Mouse (Mus musculus) urinary bladder, postnatal 14 days (tissue): Measurements from ENCODE around the gene Ankmy1.

Source experiments
- DNase-seq: peaks from one replicate; pipeline ENCODE4 v3.0.0; 2021; ENCODE audit warnings: low spot score

Ankmy1 gene

DNA sequence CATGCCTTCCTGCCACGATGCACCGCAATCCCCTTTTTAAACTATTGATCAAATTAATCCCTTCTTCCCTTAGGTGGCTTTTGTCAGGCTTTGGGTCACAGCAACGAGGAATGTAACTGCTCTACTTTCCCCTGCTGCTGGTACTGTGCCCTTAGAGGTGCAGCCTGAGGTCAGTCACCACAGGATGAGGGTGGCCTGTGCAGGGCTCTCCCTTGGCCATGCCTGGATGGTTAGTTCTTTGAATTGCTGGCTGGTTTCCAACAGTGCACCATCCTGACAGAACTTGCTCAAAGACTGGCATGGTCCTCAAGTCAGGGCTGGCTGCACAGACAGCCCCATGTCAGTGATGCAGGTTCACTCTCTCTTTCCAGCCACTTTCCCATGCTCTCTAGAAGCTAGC, 28.7 kb downstream of the Ankmy1 start:
- DNase-seq = no peak

DNA sequence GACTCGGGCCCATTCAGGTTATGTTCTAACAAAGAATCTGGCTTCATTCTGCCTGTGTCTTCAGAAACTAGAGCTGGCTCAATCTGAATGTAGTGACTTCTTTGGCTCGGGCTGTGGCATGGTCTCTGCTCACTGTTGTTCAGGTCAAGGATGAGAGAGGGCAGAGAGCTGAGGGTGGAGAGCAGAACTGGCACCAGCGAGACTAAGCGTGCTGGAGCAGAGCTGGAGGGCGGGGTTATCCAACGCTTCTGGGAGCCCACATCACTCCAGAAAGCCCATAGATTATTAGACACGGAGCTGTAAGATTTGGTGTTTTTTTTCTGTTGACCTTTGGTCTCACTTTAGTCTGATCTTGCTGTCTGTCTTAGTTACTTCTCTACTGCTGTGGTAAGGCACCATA, 30.0 kb downstream of the Ankmy1 start:
- no peak for DNase-seq

DNA sequence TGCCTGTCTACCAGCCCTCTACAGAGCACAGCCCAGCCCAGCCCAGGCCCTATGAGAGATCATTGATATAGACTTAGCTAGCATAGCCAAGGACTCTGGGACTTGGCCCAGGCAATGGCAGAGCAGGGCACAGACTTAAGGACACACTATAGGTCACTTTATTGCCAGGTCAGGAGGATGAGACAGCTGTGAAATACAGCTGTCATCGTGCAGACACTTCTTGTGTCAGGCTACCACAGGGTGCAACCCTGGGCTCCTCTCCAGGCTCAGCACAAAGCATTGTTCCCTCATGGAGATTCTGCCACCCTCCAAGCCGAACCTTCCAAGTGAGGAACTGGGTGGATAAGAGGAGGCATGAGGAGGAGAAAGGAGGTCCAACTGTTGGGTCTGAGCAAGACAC, 32.7 kb downstream of the Ankmy1 start:
- DNase-seq = no peak

DNA sequence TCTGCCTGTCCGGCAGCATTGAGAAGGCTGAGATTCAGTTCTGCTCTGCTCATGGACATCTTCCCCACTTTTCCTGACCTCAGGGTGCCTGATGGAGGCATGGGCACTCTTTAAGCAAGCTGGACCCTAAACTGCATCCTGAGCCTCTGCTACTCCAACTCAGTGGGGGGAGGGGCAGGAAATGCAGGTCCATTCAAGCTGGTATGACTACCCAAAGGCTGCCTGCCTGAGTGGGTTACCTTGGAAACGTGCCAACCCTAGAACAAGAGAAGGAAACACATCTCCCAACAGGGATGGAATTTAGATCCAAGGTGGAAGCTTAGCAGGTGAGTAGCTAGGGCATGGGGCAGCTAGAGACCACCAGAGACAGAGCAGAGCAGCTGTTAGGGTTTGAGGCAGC, 36.5 kb downstream of the Ankmy1 start:
- no peak for DNase-seq

DNA sequence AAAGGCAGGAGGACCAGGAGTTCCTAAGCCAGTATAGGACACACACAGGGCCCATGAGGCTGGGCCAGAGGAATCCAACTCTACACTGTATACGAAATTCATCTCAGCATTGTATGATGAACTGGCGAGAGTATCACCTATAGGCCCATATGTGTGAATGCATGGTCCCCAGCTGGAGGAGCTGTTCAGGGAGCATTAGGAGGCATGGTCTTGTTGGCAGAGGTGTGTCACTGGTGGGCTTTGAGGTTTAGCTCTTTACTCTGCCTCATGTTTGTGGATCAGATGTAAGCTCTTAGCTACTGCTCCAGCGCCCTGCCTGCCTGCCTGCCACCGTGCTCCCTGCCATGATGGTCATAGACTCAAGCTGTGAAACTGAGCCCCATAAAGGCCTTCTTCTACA, 39.4 kb downstream of the Ankmy1 start:
- no peak for DNase-seq

DNA sequence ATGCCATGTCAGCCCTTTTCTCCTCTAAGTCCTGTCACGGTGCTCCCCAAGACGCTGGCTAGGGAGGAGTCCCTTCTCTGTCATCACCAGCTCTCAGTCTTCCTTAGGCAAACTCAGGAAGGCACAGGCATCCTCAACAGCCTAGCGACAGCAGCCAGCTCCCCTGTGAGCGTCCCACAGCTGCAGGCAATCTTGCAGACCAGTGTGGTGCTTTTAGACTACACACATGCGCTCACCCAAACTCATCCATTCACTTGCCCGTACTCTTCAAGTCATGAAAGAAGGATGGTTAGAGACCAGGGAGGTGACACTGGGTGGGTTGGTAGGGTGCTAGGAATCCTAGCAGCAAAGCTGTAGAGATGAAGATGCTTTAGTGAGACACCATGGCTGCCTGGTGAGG, 41.2 kb downstream of the Ankmy1 start:
- no peak for DNase-seq

DNA sequence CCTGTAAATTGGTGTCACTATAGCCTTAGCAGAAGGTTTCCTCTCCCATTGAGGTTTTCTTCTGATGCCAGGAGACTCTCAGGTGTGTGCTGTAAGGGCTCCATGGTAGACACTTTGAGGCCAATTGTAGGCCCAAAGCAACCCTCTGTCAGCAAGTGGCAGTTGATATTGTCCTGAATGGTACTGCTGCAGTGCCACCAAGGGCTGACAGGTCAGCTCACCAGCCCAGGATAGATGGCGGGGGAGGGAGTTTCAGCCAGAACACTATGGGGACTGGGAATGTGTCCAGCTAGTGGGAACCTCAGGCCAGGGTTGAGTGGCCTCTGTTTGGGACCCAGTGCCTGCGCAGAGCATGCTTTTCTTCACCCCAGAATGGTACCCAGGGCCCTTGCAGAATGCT, 50.3 kb downstream of the Ankmy1 start:
- DNase-seq = no peak

DNA sequence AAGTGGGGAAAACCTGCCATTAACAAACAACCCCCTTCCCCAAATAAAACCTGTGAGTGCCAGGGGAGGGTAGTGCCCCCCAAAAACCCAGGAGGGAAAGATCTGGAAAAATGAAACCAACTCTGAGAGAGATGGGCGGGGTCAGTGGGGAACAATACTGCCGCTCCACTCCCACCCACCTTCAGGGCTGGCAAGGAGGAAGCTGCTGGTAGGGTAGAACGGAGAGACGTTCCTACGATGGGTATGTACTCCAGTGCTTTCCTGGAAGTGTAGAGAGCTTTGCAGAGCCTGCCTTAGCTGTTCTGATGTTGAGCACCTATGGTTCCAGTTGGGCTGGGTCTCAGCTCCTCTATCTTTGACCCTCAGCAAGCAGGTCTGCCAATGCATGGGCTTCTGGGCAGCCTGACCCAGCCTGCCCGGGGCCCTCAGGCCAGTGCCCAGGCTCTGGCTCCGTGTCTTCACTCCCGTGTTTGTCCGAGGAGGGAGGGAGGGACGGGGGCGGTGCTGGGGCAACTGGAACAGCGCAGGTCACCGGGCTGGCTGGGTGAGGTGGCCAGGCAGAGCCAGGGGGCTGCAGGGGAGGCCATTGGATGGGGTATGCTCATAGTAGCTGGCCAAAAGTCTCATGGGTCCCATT, 52.6 kb downstream of the Ankmy1 start:
- no peak for DNase-seq

DNA sequence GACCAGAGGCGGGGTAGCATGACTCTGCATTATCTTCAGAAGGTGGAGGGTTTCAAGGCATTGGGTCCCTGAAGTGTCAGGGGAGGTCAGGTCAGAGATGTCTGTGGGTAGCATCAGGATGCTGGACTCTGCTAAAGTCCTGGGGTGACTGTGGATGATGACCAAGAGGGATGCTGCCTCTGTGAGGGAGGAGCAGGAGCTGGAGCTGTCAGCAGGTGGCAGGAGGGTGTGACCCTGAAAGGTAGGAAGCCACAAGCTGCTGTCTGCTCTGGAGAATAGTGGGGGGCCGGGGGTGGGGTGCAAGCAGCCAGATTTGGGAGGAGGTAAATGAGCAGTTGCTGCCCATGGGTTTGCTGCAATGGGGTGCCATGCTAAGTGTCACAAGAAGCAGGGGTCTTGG, 53.2 kb downstream of the Ankmy1 start:
- no peak for DNase-seq

DNA sequence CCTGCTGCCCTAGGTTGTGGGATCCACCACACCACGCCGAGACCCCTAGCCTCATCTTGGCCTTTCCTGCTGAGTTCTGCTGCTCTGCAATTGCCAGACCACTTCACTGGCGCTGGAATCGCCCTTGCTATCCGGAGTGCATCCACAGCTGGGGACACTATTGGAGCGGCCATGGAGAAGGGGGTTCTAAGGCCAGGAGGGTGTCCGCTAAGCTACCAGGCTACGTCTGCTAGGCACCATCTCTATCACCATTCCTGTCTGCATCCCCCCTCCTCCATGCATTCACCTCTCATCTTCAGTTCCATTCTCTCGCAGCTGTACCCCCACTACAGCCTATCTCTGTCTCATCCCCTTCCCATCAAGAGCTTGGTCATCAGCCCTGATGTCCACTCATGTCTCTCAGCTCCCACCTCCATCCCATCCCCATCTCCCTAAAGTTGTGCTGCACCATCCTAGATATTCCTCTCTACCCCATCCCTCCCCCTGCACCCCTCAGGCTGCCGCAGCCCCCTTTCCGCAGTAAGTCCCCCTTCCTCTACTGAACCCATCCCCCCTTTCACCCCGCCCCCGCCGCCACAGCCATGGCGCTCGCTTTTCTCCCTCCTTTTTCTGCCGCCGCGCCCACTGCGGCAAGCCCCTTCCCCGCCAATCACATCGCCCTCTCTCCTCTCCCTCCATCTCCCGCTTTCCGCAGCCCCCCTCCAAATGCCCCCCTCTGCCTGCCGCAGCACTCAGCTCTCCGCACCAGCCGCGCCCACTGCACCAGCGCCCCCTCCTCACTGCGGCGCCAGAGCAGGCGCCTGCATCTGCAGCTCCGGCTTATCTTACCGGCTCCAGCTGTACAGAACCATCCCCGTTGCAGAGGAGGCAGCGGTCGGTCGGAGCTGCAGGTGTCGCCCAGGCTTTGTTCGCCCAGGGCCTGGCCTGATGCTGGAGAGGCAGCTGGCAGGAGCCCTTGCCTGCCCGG, 54.5 kb downstream of the Ankmy1 start:
- no peak for DNase-seq

DNA sequence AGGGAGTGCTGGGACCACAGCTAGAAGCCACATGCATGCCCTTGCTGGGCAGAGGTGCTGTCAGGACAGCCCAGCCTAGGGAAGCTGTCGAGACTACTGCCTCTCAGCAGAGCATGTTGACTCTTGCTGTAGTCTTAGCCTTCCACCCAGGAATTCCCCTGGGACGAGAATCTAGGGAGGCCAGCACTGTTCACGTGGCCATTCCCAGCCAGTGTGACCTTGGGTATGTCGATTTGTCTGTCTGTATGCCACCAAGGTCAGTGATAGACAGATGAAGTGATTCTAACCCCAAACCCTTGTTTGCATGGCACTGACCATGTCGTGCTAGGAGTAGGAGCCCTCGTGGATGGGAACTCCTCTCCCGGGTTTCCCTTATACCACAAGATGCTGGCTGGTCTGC, 56.8 kb downstream of the Ankmy1 start:
- no peak for DNase-seq

DNA sequence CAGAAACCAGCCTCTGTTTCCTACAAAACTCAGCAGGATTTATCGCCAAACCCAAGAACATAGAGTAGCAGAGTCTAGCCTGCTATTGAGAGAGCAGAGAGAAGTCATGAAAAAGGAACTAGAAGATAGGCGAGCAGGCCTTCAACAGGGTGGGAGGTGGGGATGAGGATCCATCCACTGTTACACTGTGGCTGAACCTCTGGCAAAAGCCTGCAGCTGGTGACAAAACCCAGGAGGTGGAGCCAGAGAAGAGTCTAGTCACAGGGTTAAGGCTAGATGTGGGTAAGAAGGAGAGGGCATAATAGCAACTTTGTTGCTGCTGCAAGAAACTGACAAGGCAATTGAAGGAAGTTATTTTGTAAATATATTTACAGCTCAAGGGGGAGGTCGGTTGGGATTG, 61.3 kb downstream of the Ankmy1 start:
- DNase-seq = no peak

DNA sequence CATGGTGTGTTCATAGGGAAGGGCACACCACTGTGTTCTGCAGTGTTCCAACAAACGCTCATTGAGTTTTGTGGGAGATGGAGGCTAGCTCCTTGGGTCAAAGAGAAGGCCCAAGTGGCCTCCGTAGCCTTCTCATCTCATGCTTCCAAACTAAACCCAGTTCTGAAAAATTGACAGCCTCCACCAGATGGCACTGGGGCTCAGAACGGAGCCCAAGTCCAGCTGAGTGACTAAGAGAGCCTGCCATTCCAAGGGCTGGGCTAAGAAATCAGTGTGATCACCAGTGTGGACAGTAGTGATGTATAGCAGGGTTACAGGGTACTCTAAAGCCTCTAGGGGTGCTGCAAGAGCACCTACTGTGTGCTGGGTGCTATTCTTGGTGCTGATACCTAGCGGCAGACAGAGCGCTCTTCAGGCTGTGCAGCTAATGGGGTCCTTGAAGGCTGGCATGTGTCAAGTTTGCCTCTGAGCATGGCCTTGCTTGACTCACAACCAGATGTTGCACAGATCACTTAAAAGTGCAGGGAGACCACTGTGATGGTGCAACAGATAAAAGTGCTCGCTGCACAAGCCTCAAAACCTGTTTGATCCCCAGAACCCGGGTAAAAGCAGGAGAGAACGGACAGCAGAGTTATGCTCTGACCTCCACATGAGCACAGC, 62.3 kb downstream of the Ankmy1 start:
- DNase-seq = no peak

DNA sequence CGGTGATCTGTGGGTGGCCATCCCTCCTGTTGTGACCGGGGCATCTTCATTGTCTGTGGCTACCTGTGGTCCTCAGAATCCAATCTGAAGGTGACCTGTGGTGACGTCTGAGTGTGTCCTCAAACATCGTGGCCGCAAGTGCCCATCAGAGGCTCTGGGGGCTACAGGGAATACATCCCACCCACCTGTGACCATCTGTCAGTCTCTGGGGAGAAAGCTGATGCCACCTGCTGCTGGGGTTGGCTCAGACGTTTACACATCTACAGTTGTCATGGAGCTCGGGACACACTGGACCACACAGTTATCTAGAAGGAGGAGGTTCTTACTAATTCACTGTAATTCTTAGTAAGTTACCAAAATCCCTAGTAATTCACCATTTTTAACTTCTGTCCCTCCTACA, 63.5 kb downstream of the Ankmy1 start:
- DNase-seq = no peak

DNA sequence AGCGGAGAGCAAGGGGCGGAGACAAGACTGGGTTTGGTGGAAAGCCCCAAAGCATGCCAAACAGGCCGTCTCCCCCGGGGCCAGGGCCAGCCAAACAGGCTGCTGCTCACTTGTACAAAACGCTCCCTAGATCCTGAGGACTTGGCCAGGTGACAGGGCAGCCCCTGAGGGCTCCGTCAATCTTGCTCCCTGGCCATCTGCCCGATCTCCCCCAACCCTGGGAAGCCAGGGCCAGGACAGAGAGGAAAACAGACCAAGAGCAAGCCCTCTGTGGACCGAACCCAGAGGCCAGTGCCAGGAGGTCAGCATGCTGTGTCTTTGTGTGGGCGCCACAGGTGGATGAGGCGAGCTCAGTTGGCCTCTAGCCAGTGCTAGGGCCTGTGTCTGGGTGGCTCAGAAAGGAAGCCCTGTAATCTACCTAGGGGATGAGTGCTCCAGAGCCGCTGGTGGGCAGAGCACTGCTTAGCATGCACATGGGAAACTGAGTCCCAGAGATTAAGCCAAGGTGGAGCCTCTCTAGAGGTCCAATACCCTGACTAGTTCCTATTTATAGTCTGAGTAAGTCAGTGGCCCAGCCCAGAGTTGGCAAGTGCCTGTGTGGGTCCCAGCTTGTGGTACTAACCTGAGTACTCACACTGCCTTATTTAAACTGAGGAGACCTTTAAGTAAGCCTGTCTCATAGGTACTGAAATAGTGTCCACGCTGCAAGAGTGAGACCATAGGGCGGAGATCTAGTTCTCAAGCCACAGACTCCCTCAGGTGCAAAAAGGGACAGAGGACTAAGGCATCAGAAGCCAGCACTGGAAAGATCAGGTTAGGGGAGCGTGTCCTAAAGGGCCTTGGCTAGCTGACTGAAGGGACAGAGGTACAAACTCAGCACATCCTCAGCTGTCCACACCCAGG, 64.5 kb downstream of the Ankmy1 start:
- peak; percentile 44 for DNase-seq

DNA sequence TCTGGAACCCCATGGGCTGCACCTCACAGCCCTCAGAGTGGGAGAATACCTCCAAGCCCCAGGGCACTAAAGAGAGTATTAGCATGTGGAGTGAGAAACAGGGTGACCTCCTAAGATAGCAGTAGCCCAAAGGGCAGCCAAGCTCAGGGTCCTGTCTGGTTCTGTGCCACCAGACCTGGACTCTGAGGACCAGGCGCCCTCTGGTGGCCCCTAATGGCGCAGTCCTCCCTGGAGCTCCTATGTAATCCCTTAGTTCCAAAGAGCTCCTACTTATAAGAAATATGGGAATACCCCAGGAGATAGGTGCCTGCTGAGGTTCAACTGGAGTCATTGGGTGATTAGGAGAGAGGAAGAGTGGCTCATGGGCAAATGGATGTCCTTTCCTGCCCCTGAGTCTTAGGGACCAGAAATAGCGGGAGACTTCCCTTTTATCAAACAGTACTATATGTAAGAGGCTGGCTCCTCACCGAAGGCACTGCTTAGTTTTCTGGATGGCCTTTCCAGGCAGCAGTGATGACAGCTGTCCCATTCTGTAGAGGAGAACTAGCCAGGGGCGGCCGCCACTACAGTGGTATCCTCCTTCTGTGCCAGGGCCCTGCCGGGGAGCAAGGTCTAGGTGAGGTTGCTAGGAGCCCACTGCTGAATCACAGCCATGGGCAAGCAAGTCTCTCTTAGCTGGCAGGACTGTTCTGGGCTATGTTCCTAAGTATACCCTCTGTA, 68.6 kb downstream of the Ankmy1 start:
- DNase-seq = peak; percentile 79

DNA sequence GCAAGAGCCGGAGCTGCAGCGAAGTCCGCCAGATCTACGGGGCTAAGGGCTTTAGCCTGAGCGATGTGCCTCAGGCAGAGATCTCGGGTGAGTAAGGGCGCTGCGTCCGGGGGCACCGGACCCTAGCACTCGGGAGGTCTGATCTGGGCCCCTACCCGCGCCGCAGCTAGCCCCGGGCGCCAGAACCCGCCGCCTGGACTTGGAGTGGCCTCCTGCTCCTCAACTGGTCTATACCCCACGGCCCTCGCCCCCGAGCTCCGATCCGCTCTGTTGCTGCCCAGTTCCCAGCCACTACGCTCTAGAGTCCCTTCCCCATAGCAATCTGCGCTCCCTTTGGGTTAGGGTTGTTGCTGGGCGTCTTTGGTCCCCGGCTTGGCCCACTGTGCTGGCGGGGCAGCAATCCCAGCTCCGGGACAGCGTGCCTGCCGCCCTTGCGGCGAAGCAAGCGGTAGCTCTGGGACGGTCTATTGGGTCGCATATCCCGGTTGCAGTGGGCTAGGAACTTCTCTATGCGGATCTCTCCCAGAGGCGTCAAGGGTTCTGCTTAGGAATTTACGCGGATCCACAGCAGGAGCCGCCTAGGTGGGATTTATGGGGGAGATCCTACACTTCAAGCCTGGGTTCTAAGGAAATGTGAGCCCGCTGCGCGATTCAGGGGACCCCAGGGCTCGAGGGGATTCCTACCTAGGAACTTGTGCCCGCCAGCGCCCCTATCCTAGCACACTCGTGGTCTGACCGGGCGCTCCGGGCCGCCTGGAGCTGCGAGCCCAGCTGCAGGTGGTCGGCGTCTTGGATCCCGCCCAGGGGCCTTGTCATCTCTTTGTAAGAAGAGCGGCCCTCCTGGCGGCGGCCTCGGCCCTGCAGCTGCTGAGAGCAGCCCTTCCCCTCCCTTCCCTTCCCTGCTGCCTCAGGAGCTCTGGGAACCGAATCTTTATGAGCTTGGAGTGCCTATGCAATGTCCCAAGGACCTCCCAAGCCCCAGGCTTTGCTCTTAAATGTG, 70.4 kb downstream of the Ankmy1 start:
- DNase-seq = peak; percentile 31

DNA sequence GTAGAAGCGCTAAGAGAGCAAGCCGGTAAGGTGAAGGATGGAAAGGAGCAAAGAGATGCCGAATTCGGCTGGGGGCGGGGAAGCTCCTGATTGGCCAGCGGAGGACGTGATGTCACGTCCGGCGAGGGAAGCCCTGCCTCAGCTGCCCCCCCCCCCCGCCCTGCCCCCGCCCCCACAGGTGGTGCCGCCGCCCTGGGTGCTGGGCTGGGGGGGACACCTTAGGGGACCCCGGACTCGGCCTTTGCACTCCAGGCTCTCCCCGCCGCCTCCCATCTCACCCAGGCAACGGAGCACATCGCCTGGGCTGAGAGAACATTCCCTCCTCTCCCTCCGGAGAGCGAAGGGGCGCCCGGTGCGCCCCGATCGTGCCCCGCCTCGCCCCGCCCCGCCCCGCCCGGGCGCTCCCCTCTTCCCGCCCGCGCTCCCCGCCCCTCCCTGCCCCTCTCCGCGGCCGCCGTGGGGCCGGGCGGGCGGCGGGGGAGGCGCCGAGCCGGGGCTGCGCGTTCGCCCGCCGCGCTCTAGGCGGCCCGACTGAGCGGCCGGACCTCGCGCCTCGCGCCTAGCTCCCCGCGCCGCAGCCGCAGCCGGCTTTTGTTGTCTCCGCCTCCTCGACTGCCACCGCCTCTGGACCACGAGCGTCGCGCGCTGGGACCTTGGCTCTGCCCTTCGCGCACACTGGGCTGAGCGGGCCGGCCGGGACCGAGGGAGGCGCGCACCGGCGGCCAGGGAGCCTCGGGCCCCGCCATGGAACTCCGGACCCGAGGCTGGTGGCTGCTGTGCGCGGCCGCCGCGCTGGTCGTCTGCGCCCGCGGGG, 71.3 kb downstream of the Ankmy1 start, which contains the start of gene Gpc1:
TSS of gene Gpc1 (plus strand) at position 458 of the 814 bp plus-strand sequence.
- peak; percentile 81 for DNase-seq

DNA sequence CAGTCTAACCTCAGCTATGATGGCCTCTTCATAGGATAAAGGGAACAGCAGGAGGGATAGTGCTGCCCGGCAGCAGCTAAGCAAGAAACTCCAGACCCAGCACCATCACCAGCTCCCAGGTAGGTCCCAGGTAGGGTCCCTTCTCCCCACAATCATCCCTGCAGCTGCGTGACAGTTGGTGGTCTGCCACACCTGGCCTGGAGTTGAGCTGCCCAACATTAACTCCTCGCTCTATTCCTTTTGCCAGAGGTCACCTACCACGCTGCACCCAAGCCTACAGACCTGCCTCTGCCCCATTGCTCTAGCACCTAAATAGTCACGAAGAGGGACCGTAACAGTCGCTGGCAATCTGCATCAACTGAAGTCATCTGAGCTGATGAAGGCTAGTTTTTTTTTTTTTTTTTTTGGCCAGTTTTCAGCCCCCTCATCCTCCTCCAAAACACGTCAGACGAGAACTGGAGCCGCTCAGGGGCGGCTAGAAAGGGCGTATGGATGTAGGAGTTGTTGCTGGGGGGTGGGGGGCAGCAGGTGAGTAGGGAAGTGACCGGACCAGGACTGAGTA, 72.0 kb downstream of the Ankmy1 start:
- no peak for DNase-seq
